Mouse (Mus musculus): ENCODE data around the gene Ephb2. TPM values are rescaled to one million over a fixed set of nuclear protein-coding genes. Genes with fewer than 3 reads are reported as not detected.

Ephb2 gene
- polyA plus RNA-seq, 1 experiment = 57.6 TPM

DNA sequence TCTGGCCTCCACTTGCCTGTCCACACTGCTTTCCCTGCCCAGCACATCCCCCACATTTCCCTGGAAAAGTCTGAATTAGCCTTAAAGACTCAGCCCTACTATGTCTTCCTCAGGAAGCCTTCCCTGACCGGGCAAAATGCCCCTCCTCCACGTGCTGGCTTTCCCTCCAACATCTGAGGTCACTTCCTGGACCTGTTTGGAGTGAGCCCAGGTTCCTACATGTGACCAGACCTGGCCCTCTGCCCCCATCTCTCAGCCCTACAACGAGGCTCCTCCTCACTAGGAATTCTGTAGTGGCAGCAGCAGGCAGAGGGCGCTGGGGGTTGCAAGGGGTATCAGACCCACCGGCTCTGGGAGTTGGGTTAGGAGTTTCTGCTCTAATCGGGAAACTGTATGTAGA, 46.0 kb downstream of the Ephb2 start:
- no peaks in the 10 kb centered on the region for H3K27me3 ChIP-seq (ENCODE audit: control insufficient read depth, insufficient read depth, low read length)
- TF ChIP-seq CTCF (IDR thresholded peaks at IDR 0.05; ENCODE audit: extremely low read depth, insufficient read length, insufficient replicate concordance, low read depth, low read length) = no peak
- no peak for TF ChIP-seq POLR2A (IDR thresholded peaks at IDR 0.05; ENCODE audit: low read depth, low read length)
- WGBS = 44% methylated on average over 6 of the region's 6 CpGs
- no peak overlapping the region for H3K27ac ChIP-seq (ENCODE audit: insufficient read depth, low read depth, low read length)
- no peaks in the 10 kb centered on the region for H3K36me3 ChIP-seq (ENCODE audit: control insufficient read depth, insufficient read depth, low read length)
- H3K4me3 ChIP-seq (ENCODE audit: low read depth, low read length) = no peak overlapping the region
- peaks cover 5% of the 10 kb centered on the region; the same call in 1 of the 2 replicates for H3K4me1 ChIP-seq (ENCODE audit: control insufficient read depth, insufficient read depth, insufficient read length, low read length)

GRCm38 (mm10) chr4:136787357-136787756, 48.4 kb downstream of the Ephb2 start:
- WGBS = 78% methylated on average over 4 of the region's 4 CpGs
- Histone ChIP-seq H3K4me1 (ENCODE audit: control insufficient read depth, insufficient read depth, insufficient read length, low read length) (no peaks in the 10 kb centered on the region), H3K36me3 (ENCODE audit: control insufficient read depth, insufficient read depth, low read length) (no peaks in the 10 kb centered on the region), H3K27me3 (ENCODE audit: control insufficient read depth, insufficient read depth, low read length) (no peaks in the 10 kb centered on the region), H3K4me3 (ENCODE audit: low read depth, low read length) (no peak overlapping the region), H3K27ac (ENCODE audit: insufficient read depth, low read depth, low read length) (no peak overlapping the region)
- TF ChIP-seq POLR2A (IDR thresholded peaks at IDR 0.05; ENCODE audit: low read depth, low read length) = no peak
- no peak for TF ChIP-seq CTCF (IDR thresholded peaks at IDR 0.05; ENCODE audit: extremely low read depth, insufficient read length, insufficient replicate concordance, low read depth, low read length)

GRCm38 (mm10) chr4:136786453-136787276, 49.1 kb downstream of the Ephb2 start:
- no peak overlapping the region for H3K4me3 ChIP-seq (ENCODE audit: low read depth, low read length)
- H3K4me1 ChIP-seq (ENCODE audit: control insufficient read depth, insufficient read depth, insufficient read length, low read length) = no peaks in the 10 kb centered on the region
- 79% methylated on average over 26 of the region's 26 CpGs for WGBS
- no peak overlapping the region for H3K27ac ChIP-seq (ENCODE audit: insufficient read depth, low read depth, low read length)
- H3K36me3 ChIP-seq (ENCODE audit: control insufficient read depth, insufficient read depth, low read length) = no peaks in the 10 kb centered on the region
- TF ChIP-seq CTCF (IDR thresholded peaks at IDR 0.05; ENCODE audit: extremely low read depth, insufficient read length, insufficient replicate concordance, low read depth, low read length) = no peak
- TF ChIP-seq POLR2A (IDR thresholded peaks at IDR 0.05; ENCODE audit: low read depth, low read length) = no peak
- no peaks in the 10 kb centered on the region for H3K27me3 ChIP-seq (ENCODE audit: control insufficient read depth, insufficient read depth, low read length)

- Histone ChIP-seq H3K27ac (ENCODE audit: insufficient read depth, low read depth, low read length) (no peak overlapping the region), H3K4me3 (ENCODE audit: low read depth, low read length) (no peak overlapping the region), H3K27me3 (ENCODE audit: control insufficient read depth, insufficient read depth, low read length) (no peaks in the 10 kb centered on the region), H3K36me3 (ENCODE audit: control insufficient read depth, insufficient read depth, low read length) (no peaks in the 10 kb centered on the region), H3K4me1 (ENCODE audit: control insufficient read depth, insufficient read depth, insufficient read length, low read length) (peaks cover 2% of the 10 kb centered on the region; the same call in 1 of the 2 replicates)
- 82% methylated on average over 22 of the region's 22 CpGs for WGBS
- TF ChIP-seq POLR2A (IDR thresholded peaks at IDR 0.05; ENCODE audit: low read depth, low read length) = no peak
- TF ChIP-seq CTCF (IDR thresholded peaks at IDR 0.05; ENCODE audit: extremely low read depth, insufficient read length, insufficient replicate concordance, low read depth, low read length) = no peak
Measured at GRCm38 (mm10) chr4:136783552-136784150, 52.1 kb downstream of the Ephb2 start.

GRCm38 (mm10) chr4:136782579-136782925, 53.2 kb downstream of the Ephb2 start:
- TF ChIP-seq CTCF (IDR thresholded peaks at IDR 0.05; ENCODE audit: extremely low read depth, insufficient read length, insufficient replicate concordance, low read depth, low read length) (no peak), POLR2A (IDR thresholded peaks at IDR 0.05; ENCODE audit: low read depth, low read length) (no peak)
- no peaks in the 10 kb centered on the region for H3K27me3 ChIP-seq (ENCODE audit: control insufficient read depth, insufficient read depth, low read length)
- WGBS = 95% methylated on average over 1 of the region's 1 CpGs
- H3K4me3 ChIP-seq (ENCODE audit: low read depth, low read length) = no peak overlapping the region
- H3K27ac ChIP-seq (ENCODE audit: insufficient read depth, low read depth, low read length) = no peak overlapping the region
- H3K4me1 ChIP-seq (ENCODE audit: control insufficient read depth, insufficient read depth, insufficient read length, low read length) = peaks cover 2% of the 10 kb centered on the region; the same call in 1 of the 2 replicates
- no peaks in the 10 kb centered on the region for H3K36me3 ChIP-seq (ENCODE audit: control insufficient read depth, insufficient read depth, low read length)

GRCm38 (mm10) chr4:136781868-136782578, 53.8 kb downstream of the Ephb2 start:
- no peak overlapping the region for H3K27ac ChIP-seq (ENCODE audit: insufficient read depth, low read depth, low read length)
- H3K4me3 ChIP-seq (ENCODE audit: low read depth, low read length) = no peak overlapping the region
- H3K27me3 ChIP-seq (ENCODE audit: control insufficient read depth, insufficient read depth, low read length) = no peaks in the 10 kb centered on the region
- peaks cover 4% of the 10 kb centered on the region for H3K4me1 ChIP-seq (ENCODE audit: control insufficient read depth, insufficient read depth, insufficient read length, low read length)
- no peak for TF ChIP-seq POLR2A (IDR thresholded peaks at IDR 0.05; ENCODE audit: low read depth, low read length)
- no peak for TF ChIP-seq CTCF (IDR thresholded peaks at IDR 0.05; ENCODE audit: extremely low read depth, insufficient read length, insufficient replicate concordance, low read depth, low read length)
- no peaks in the 10 kb centered on the region for H3K36me3 ChIP-seq (ENCODE audit: control insufficient read depth, insufficient read depth, low read length)
- 62% methylated on average over 13 of the region's 13 CpGs for WGBS

Data from small intestine, adult 2 months (tissue).